Mouse (Mus musculus): Measurements from ENCODE around the gene Olfr826. TPM values are rescaled to one million over a fixed set of nuclear protein-coding genes. Genes with fewer than 3 reads are reported as not detected.

Gene Olfr826
- polyA plus RNA-seq, 1 experiment from 2014 or later, result not detected

Other genes starting within 250 kb of the Olfr826 start
- gene Olfr818, start 235.1 kb downstream of the Olfr826 start, polyA plus RNA-seq (2015; fragmentation: Nextera tagmentation; extraction: Ambion mirVana), result not detected in 2 replicates
- not detected in 2 replicates for gene Olfr819, start 216.9 kb downstream of the Olfr826 start, polyA plus RNA-seq (2015; fragmentation: Nextera tagmentation; extraction: Ambion mirVana)
- gene Olfr247, start 208.0 kb downstream of the Olfr826 start, polyA plus RNA-seq (2015; fragmentation: Nextera tagmentation; extraction: Ambion mirVana), result not detected in 2 replicates
- gene Gm10310, start 199.1 kb downstream of the Olfr826 start, polyA plus RNA-seq (2015; fragmentation: Nextera tagmentation; extraction: Ambion mirVana), result not detected in 2 replicates
- gene Olfr820, start 171.6 kb downstream of the Olfr826 start, polyA plus RNA-seq (2015; fragmentation: Nextera tagmentation; extraction: Ambion mirVana), result not detected in 2 replicates
- not detected in 2 replicates for gene Olfr821, start 153.8 kb downstream of the Olfr826 start, polyA plus RNA-seq (2015; fragmentation: Nextera tagmentation; extraction: Ambion mirVana)
- not detected in 2 replicates for gene Olfr822, start 113.0 kb downstream of the Olfr826 start, polyA plus RNA-seq (2015; fragmentation: Nextera tagmentation; extraction: Ambion mirVana)
- gene Olfr823, start 68.8 kb downstream of the Olfr826 start, polyA plus RNA-seq (2015; fragmentation: Nextera tagmentation; extraction: Ambion mirVana), result not detected in 2 replicates
- gene Olfr824, start 54.2 kb downstream of the Olfr826 start, polyA plus RNA-seq (2015; fragmentation: Nextera tagmentation; extraction: Ambion mirVana), result not detected in 2 replicates
- gene Olfr825, start 17.4 kb downstream of the Olfr826 start, polyA plus RNA-seq (2015; fragmentation: Nextera tagmentation; extraction: Ambion mirVana), result not detected in 2 replicates
- gene Olfr827, start 30.2 kb upstream of the Olfr826 start, polyA plus RNA-seq (2015; fragmentation: Nextera tagmentation; extraction: Ambion mirVana), result not detected in 2 replicates
- 0.05 TPM in 1 of 2 replicates, not detected in the other for gene Neurod4, start 96.1 kb upstream of the Olfr826 start, polyA plus RNA-seq (2015; fragmentation: Nextera tagmentation; extraction: Ambion mirVana)
- 3.6 and 3.9 TPM in 2 replicates for gene Tespa1, start 138.7 kb upstream of the Olfr826 start, polyA plus RNA-seq (2015; fragmentation: Nextera tagmentation; extraction: Ambion mirVana)
- gene Vmn2r84, start 210.1 kb upstream of the Olfr826 start, polyA plus RNA-seq (2015; fragmentation: Nextera tagmentation; extraction: Ambion mirVana), result 0.04 TPM in 1 of 2 replicates, not detected in the other
- gene Vmn2r85, start 245.5 kb upstream of the Olfr826 start, polyA plus RNA-seq (2015; fragmentation: Nextera tagmentation; extraction: Ambion mirVana), result not detected in 2 replicates